Mouse (Mus musculus) midbrain, embryonic 13.5 days (tissue): ENCODE results near the gene Spns2. TPM values are rescaled to one million over a fixed set of nuclear protein-coding genes. Genes with fewer than 3 reads are reported as not detected.

ENCODE experiments used
- ATAC-seq: fragments of 200-750 bp; cut with Nextera tagmentation; 2 replicates; pipeline ENCODE4 v1.8.0; 2017; ENCODE audit warnings: mild to moderate bottlenecking, moderate TSS enrichment, moderate library complexity
- H3K27ac ChIP-seq: fragments of 300-500 bp; sonication (generic); 2 replicates; pipeline ENCODE4 v1.5.1; 2015; ENCODE audit warnings: inconsistent platforms, mild to moderate bottlenecking, moderate library complexity
- H3K27me3 ChIP-seq: fragments of 300-500 bp; sonication (generic); 2 replicates; pipeline ENCODE4 v1.6.1; 2015; ENCODE audit warnings: mild to moderate bottlenecking, inconsistent platforms
- H3K36me3 ChIP-seq: fragments of 300-500 bp; sonication (generic); 2 replicates; pipeline ENCODE4 v1.6.1; 2015; ENCODE audit warnings: mild to moderate bottlenecking, inconsistent platforms
- H3K4me1 ChIP-seq: fragments of 300-500 bp; sonication (generic); replicated peaks from 2 replicates; pipeline ENCODE4 v1.6.1; 2015; ENCODE audit warnings: inconsistent platforms
- H3K4me2 ChIP-seq: fragments of 300-500 bp; sonication (generic); replicated peaks from 2 replicates; pipeline ENCODE4 v1.6.1; 2015; ENCODE audit warnings: moderate library complexity, mild to moderate bottlenecking, inconsistent platforms
- H3K4me3 ChIP-seq: fragments of 300-500 bp; sonication (generic); replicated peaks from 2 replicates; pipeline ENCODE4 v1.5.1; 2015; ENCODE audit warnings: mild to moderate bottlenecking, inconsistent platforms
- H3K9ac ChIP-seq: fragments of 300-500 bp; sonication (generic); replicated peaks from 2 replicates; pipeline ENCODE4 v1.6.1; 2015; ENCODE audit warnings: mild to moderate bottlenecking, inconsistent platforms
- H3K9me3 ChIP-seq: fragments of 300-500 bp; sonication (generic); 2 replicates; pipeline ENCODE4 v1.6.1; 2016; ENCODE audit warnings: mild to moderate bottlenecking, inconsistent platforms
- WGBS: fragments of 180-500 bp; shearing (Covaris S2); methylation state at CpG from one replicate; pipeline ENCODE4 v1.1.7; 2015; 5-methylcytosine and 5-hydroxymethylcytosine counted together
- polyA plus RNA-seq: library from polyadenylated mRNA; unstranded; fragments of >200 nt; fragmentation: Nextera tagmentation; extraction: Ambion mirVana; gene quantifications from 2 replicates; pipeline ENCODE4 v1.2.1, GENCODE M21; 2015

Gene Spns2
- polyA plus RNA-seq, 1 experiment from 2014 or later: 7.8 TPM

DNA sequence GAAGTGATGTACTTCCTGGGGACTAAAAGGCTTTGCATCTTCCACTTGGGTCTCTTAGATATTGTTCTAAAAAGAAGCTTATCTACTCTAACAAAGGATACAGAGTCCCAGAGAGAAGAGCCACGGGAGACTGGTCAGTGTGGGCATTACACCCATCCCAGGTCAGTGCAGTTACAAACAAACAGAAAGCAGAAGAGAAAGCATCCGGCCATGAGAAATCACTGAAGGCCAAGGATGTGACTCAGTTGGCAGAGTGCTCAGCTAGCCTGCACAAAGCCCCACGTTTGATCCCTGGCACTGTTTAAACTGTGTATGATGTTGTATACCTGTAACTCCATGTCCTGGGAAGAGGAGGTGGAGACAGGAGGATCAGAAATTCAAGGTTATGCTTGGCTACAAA, 30.2 kb upstream of the Spns2 start:
- H3K4me1 ChIP-seq: no peaks in the 10 kb centered on the region
- H3K27me3 ChIP-seq: no peaks in the 10 kb centered on the region
- no peaks in the 10 kb centered on the region for H3K9me3 ChIP-seq
- no peak overlapping the region for H3K9ac ChIP-seq
- 69% methylated on average over 3 of the region's 3 CpGs for WGBS
- no peaks in the 10 kb centered on the region for H3K36me3 ChIP-seq
- no peak overlapping the region for H3K4me3 ChIP-seq
- no peak for ATAC-seq
- H3K4me2 ChIP-seq: no peak overlapping the region
- H3K27ac ChIP-seq: no peak overlapping the region

GRCm38 (mm10) chr11:72519189-72519588, 29.5 kb upstream of the Spns2 start:
- no peak overlapping the region for H3K4me3 ChIP-seq
- no peaks in the 10 kb centered on the region for H3K9me3 ChIP-seq
- no peaks in the 10 kb centered on the region for H3K27me3 ChIP-seq
- ATAC-seq: no peak
- H3K27ac ChIP-seq: no peak overlapping the region
- H3K4me1 ChIP-seq: no peaks in the 10 kb centered on the region
- WGBS: 88% methylated on average over 4 of the region's 4 CpGs
- H3K36me3 ChIP-seq: no peaks in the 10 kb centered on the region
- no peak overlapping the region for H3K9ac ChIP-seq
- H3K4me2 ChIP-seq: no peak overlapping the region

GRCm38 (mm10) chr11:72518449-72518848, 28.7 kb upstream of the Spns2 start:
- Histone ChIP-seq H3K4me2 (no peak overlapping the region), H3K4me1 (no peaks in the 10 kb centered on the region), H3K27ac (no peak overlapping the region), H3K4me3 (no peak overlapping the region), H3K9ac (no peak overlapping the region), H3K36me3 (no peaks in the 10 kb centered on the region), H3K9me3 (no peaks in the 10 kb centered on the region), H3K27me3 (no peaks in the 10 kb centered on the region)
- no peak for ATAC-seq
- WGBS: 70% methylated on average over 2 of the region's 2 CpGs

DNA sequence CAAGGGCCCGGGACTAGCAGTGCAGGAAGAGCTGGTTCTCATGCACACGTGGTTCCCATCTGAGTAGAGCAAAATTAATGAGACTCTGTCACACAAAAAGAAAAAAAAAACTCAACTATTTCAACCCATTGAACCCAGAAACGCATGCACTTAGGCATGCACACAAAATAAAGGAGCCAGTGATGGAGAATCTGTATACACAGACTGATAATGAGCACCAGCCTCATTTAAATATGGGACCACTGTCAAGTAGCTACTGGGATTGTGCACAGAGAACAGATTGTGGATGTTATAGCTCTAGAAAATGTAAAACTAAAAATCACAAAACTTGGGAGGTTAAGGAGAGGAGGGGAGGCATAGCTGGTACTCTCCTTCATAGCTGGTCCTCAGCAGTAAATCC, 25.3 kb upstream of the Spns2 start:
- Histone ChIP-seq H3K4me1 (no peaks in the 10 kb centered on the region), H3K4me2 (no peak overlapping the region), H3K4me3 (no peak overlapping the region), H3K9me3 (no peaks in the 10 kb centered on the region), H3K9ac (no peak overlapping the region), H3K36me3 (no peaks in the 10 kb centered on the region), H3K27me3 (no peaks in the 10 kb centered on the region), H3K27ac (no peak overlapping the region)
- ATAC-seq: no peak
- WGBS: 48% methylated on average over 3 of the region's 3 CpGs

DNA sequence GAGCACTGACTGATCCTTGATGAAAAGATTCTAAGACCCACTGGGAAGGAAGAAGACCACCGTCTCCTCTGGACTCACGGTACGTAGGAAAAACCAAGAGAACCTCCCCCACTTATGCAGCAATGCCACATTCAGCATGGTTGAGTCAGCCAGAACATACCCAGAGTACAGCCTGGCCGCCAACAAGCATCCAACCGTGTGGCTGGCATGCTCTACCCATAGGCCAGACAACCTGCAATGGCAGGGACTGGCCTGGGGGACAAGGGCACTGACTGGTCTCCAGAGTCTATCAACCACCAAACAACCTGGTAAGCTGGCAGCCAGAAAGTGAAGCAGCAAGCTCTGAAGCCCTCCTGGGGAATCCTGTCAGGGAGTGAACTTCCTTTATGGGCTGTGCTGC, 18.9 kb upstream of the Spns2 start:
- WGBS: 88% methylated on average over 5 of the region's 5 CpGs
- H3K9me3 ChIP-seq: no peaks in the 10 kb centered on the region
- no peak overlapping the region for H3K4me2 ChIP-seq
- H3K27ac ChIP-seq: no peak overlapping the region
- H3K4me1 ChIP-seq: no peaks in the 10 kb centered on the region
- H3K36me3 ChIP-seq: no peaks in the 10 kb centered on the region
- H3K4me3 ChIP-seq: no peak overlapping the region
- H3K27me3 ChIP-seq: no peaks in the 10 kb centered on the region
- no peak for ATAC-seq
- no peak overlapping the region for H3K9ac ChIP-seq

- H3K4me2 ChIP-seq: no peak overlapping the region
- no peak overlapping the region for H3K4me3 ChIP-seq
- H3K27ac ChIP-seq: no peak overlapping the region
- H3K27me3 ChIP-seq: no peaks in the 10 kb centered on the region
- H3K4me1 ChIP-seq: peaks cover 8% of the 10 kb centered on the region
- no peaks in the 10 kb centered on the region for H3K9me3 ChIP-seq
- H3K9ac ChIP-seq: no peak overlapping the region
- no peak for ATAC-seq
- H3K36me3 ChIP-seq: no peaks in the 10 kb centered on the region
Measured at GRCm38 (mm10) chr11:72507651-72508050, 17.9 kb upstream of the Spns2 start.

DNA sequence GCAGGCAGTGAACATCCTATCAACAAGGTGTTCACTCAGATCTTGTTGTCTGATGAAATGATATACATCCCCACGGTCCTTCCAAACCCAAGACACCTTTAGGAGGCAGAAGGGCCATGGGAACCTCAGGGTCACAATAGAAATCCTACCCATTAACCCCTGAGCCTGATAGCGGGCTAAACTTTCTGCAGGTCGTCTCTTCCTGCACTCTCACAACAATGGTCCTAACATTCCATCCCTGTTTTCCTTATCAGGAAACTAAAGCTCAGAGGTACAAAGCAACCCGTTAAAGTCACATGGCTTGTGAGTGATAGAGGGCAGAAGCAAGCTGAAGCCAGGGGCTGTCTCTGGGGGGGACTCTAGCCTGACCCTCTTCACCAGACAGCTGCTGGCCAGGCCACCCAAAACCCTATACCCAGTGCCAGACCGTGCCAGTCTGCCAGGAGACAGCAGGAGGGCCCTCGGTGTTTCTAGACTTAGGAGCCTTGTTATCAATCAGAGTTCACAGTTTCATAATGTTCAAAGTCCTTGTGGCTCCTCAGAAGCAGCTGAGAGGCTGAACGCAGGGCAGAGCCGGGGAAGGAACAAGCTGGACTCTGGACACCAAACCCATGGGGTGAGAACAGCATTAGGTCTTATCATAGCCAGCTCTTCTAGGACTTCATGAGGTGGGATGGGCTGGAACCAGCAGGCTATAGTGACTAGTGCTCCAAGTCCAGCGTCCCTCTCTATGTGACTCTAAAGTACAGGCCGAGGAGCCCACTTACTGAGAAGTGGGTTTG, 14.5 kb upstream of the Spns2 start:
- no peak overlapping the region for H3K4me3 ChIP-seq
- WGBS: 76% methylated on average over 10 of the region's 10 CpGs
- H3K4me1 ChIP-seq: peaks cover 25% of the 10 kb centered on the region
- no peak for ATAC-seq
- no peaks in the 10 kb centered on the region for H3K9me3 ChIP-seq
- H3K4me2 ChIP-seq: no peak overlapping the region
- no peaks in the 10 kb centered on the region for H3K27me3 ChIP-seq
- no peak overlapping the region for H3K9ac ChIP-seq
- no peaks in the 10 kb centered on the region for H3K36me3 ChIP-seq
- no peak overlapping the region for H3K27ac ChIP-seq

- ATAC-seq: no peak
- peaks cover 25% of the 10 kb centered on the region for H3K4me1 ChIP-seq
- no peaks in the 10 kb centered on the region for H3K27me3 ChIP-seq
- no peak overlapping the region for H3K4me2 ChIP-seq
- H3K9me3 ChIP-seq: no peaks in the 10 kb centered on the region
- H3K9ac ChIP-seq: no peak overlapping the region
- no peaks in the 10 kb centered on the region for H3K36me3 ChIP-seq
- WGBS: 29% methylated on average over 5 of the region's 5 CpGs
- H3K27ac ChIP-seq: no peak overlapping the region
- no peak overlapping the region for H3K4me3 ChIP-seq
Measured at GRCm38 (mm10) chr11:72503501-72503921, 13.8 kb upstream of the Spns2 start.

DNA sequence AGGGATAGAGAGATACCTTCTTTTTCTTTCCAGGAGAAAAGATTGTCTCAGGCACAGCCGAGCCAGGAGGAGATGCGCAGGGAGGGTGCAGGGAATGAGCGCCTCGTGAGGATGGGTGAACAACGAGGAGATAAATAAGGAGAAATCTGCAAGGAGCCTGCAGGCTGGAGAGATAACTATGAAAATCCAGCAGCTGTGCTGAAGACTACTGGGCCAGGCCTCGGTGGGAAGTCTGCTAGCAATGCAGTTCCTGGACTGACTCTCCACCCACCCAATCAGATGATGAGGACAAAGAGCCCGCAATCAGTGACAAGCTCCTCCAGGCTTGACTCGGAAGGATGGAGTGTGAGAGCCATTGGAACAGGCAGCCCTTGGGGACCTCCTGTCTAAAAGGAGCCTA, 12.5 kb upstream of the Spns2 start:
- WGBS: 25% methylated on average over 8 of the region's 8 CpGs
- no peaks in the 10 kb centered on the region for H3K36me3 ChIP-seq
- H3K4me3 ChIP-seq: no peak overlapping the region
- ATAC-seq: peak; percentile 44
- no peak overlapping the region for H3K4me2 ChIP-seq
- H3K27ac ChIP-seq: no peak overlapping the region
- H3K4me1 ChIP-seq: peaks cover 32% of the 10 kb centered on the region
- no peaks in the 10 kb centered on the region for H3K9me3 ChIP-seq
- no peaks in the 10 kb centered on the region for H3K27me3 ChIP-seq
- H3K9ac ChIP-seq: no peak overlapping the region

DNA sequence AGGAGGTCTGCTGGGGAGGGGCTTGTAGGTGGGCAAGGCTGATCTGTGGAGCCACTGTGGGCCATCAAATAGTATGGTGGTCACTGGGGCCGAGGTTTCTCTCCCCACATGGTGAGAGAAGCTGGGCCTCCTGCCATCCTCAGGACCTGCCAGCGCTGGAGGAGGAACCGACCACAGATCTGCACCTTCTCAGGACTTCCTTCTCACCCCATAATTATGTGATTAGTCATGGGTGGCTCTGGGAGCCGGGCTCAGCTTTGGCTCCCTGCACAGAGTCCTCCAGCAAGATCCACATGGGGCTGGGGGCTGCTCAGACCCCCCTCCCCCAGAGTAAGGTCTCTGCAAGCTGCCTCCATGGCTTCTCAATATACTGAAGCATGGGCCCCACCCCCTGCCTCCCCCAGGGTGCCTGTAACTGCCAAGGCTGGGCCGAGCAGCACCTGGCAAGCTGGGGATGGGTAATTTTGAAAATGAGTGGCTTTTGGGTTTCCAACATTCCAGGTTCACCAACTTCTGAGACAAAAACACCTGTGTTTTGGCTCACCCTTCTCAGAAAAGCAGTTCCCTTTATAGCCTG, 11.8 kb upstream of the Spns2 start:
- 34% methylated on average over 5 of the region's 5 CpGs for WGBS
- H3K36me3 ChIP-seq: no peaks in the 10 kb centered on the region
- 0 out of 2 replicates have a peak, but pooled peaks have one; percentile 18 for ATAC-seq
- H3K27ac ChIP-seq: no peak overlapping the region
- no peaks in the 10 kb centered on the region for H3K9me3 ChIP-seq
- peaks cover 32% of the 10 kb centered on the region for H3K4me1 ChIP-seq
- H3K9ac ChIP-seq: no peak overlapping the region
- no peaks in the 10 kb centered on the region for H3K27me3 ChIP-seq
- H3K4me3 ChIP-seq: no peak overlapping the region
- H3K4me2 ChIP-seq: no peak overlapping the region

DNA sequence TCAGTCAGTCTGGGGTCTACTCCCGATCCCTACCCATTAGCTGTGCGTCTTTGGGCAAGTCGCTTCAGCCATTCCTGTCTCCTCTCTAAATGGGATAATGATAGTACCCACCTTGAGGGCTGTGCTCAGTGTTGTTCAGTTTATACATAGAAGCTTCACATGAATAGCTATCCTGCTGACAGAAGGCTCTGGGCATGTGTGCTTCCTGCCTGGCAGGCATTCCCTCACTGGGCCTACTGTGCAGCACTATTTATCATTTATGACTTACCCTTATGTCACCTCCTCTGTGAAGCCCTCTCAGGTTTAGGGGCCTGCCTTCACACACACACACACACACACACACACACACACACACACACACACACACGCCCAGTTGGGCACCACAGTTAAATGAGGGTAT, 10.4 kb upstream of the Spns2 start:
- 94% methylated on average over 4 of the region's 4 CpGs for WGBS
- H3K9ac ChIP-seq: no peak overlapping the region
- H3K4me1 ChIP-seq: peaks cover 32% of the 10 kb centered on the region
- H3K27ac ChIP-seq: no peak overlapping the region
- no peak for ATAC-seq
- no peaks in the 10 kb centered on the region for H3K9me3 ChIP-seq
- no peaks in the 10 kb centered on the region for H3K36me3 ChIP-seq
- no peak overlapping the region for H3K4me3 ChIP-seq
- no peak overlapping the region for H3K4me2 ChIP-seq
- H3K27me3 ChIP-seq: no peaks in the 10 kb centered on the region

DNA sequence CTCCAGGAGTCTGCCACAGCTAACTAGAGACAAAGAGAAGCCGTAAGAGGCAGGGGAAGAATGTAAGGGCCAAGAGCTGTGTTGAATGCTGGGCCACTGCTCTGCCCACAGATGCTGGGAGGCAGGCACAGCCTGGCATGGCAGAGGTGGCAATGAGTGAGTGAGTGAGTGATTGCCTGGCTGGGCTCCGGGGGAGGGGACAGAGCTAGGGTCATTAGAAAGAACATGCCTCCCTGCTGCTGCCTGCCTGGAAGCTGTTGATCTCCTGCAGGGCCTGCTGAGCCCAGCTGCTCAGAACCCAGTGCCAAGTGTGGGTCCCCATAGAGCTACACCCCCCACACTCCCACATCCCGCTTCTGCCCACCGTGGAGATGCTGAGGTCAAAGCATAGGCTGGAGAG, 7.7 kb upstream of the Spns2 start:
- no peaks in the 10 kb centered on the region for H3K36me3 ChIP-seq
- peaks cover 21% of the 10 kb centered on the region for H3K4me1 ChIP-seq
- H3K4me2 ChIP-seq: no peak overlapping the region
- H3K27me3 ChIP-seq: no peaks in the 10 kb centered on the region
- 0 out of 2 replicates have a peak overlapping the region, but pooled peaks have one; percentile 3 for H3K9ac ChIP-seq
- 13% methylated on average over 4 of the region's 4 CpGs for WGBS
- H3K4me3 ChIP-seq: no peak overlapping the region
- ATAC-seq: no peak
- no peak overlapping the region for H3K27ac ChIP-seq
- H3K9me3 ChIP-seq: no peaks in the 10 kb centered on the region

DNA sequence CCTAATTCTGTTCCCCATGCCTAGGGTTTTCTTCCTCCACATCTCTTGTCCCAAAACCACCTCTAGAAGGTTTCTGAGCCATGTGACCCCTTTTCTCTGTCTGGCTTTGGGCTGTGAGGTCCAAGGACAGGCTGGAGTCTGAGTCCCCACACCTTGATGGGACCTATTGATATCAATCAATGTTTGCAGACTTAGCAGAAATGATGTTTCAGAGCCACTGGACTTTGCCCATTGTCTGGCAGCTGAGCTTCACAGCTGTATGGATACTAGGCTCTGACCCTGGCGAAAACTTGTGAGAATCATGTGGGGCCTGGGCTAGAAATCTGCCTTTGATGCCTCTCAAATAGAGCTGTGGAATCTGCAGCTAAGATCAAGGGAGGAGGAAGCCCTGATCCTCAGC, 7.1 kb upstream of the Spns2 start:
- Histone ChIP-seq H3K4me1 (peaks cover 15% of the 10 kb centered on the region), H3K4me3 (no peak overlapping the region), H3K9me3 (no peaks in the 10 kb centered on the region), H3K9ac (no peak overlapping the region), H3K36me3 (no peaks in the 10 kb centered on the region), H3K4me2 (no peak overlapping the region), H3K27me3 (peaks cover under 1% of the 10 kb centered on the region; the same call in 1 of the 2 replicates), H3K27ac (no peak overlapping the region)
- ATAC-seq: no peak
- WGBS: 69% methylated on average over 1 of the region's 1 CpGs
